Mouse (Mus musculus) heart, postnatal 0 days (tissue): Measurements from ENCODE around the gene Defb25. TPM values are rescaled to one million over a fixed set of nuclear protein-coding genes. Genes with fewer than 3 reads are reported as not detected.

Experiments
- ATAC-seq: fragments of 200-750 bp; cut with Nextera tagmentation; 2 replicates; pipeline ENCODE4 v1.8.0; 2017; ENCODE audit warnings: low read depth, moderate number of reproducible peaks, moderate library complexity; ENCODE audit not compliant: insufficient read depth
- DNase-seq: peaks from one replicate; pipeline ENCODE4 v3.0.0-alpha.2; 2016; ENCODE audit warnings: low spot score
- H3K27ac ChIP-seq: fragments of 300-500 bp; sonication (generic); 2 replicates; pipeline ENCODE4 v1.5.1; 2014; ENCODE audit warnings: low read depth, mild to moderate bottlenecking
- H3K27me3 ChIP-seq: fragments of 300-500 bp; sonication (generic); 2 replicates; pipeline ENCODE4 v1.6.1; 2014; ENCODE audit warnings: low read length, mixed read lengths; ENCODE audit not compliant: control insufficient read depth, insufficient read depth
- H3K36me3 ChIP-seq: fragments of 300-500 bp; sonication (generic); replicated peaks from 2 replicates; pipeline ENCODE4 v1.6.1; 2014; ENCODE audit warnings: low read length, mixed read lengths; ENCODE audit not compliant: control insufficient read depth, insufficient read depth
- H3K4me1 ChIP-seq: fragments of 300-500 bp; sonication (generic); 2 replicates; pipeline ENCODE4 v1.6.1; 2014; ENCODE audit warnings: antibody characterized with exemption; ENCODE audit not compliant: control insufficient read depth, insufficient read depth
- H3K4me2 ChIP-seq: fragments of 300-500 bp; sonication (generic); 2 replicates; pipeline ENCODE4 v1.6.1; 2014; ENCODE audit warnings: low read depth, mild to moderate bottlenecking, low read length, moderate library complexity
- H3K4me3 ChIP-seq: fragments of 300-500 bp; sonication (generic); 2 replicates; pipeline ENCODE4 v1.5.1; 2014; ENCODE audit warnings: low read depth, low read length
- H3K9ac ChIP-seq: fragments of 300-500 bp; sonication (generic); replicated peaks from 2 replicates; pipeline ENCODE4 v1.6.1; 2014; ENCODE audit warnings: low read depth, low read length, mixed read lengths
- H3K9me3 ChIP-seq: fragments of 300-500 bp; sonication (generic); replicated peaks from 2 replicates; pipeline ENCODE4 v1.6.1; 2016; ENCODE audit warnings: low read length; ENCODE audit not compliant: control insufficient read depth
- CTCF ChIP-seq: IDR thresholded peaks from 2 replicates; pipeline ENCODE4 v1.5.1; 2016; ENCODE audit warnings: antibody characterized with exemption, control low read depth, low read depth
- EP300 ChIP-seq: IDR thresholded peaks from 2 replicates; pipeline ENCODE4 v1.6.1; 2016; ENCODE audit warnings: antibody characterized with exemption, low read depth
- WGBS: fragments of 180-500 bp; shearing (Covaris S2); extraction: QIAGEN DNeasy Blood & Tissue Kit; methylation state at CpG from one replicate; pipeline ENCODE4 v1.1.7; 2014; 5-methylcytosine and 5-hydroxymethylcytosine counted together
- polyA plus RNA-seq: library from polyadenylated mRNA; unstranded; fragments of >200 nt; fragmentation: Nextera tagmentation; extraction: Ambion mirVana; gene quantifications from 2 replicates; pipeline ENCODE4 v1.2.1, GENCODE M21; 2015
- total RNA-seq: library from RNA; depleted of rRNA; stranded (reverse); fragments of >200 nt; gene quantifications from 2 replicates; pipeline ENCODE4 v1.2.3, GENCODE M21; 2014; ENCODE audit warnings: low replicate concordance

Gene Defb25
- total and polyA plus RNA-seq, 2 experiments from 2014 or later = 0.53 TPM; not detected in 1

GRCm38 (mm10) chr2:152628066-152628465, 5.2 kb upstream of the Defb25 start:
- ATAC-seq (no peak), DNase-seq (no peak)
- Histone ChIP-seq H3K4me2 (peak overlapping the region; percentile 67), H3K9ac (peak overlapping the region; percentile 48), H3K27ac (peak overlapping the region; percentile 39), H3K27me3 (peaks cover 42% of the 10 kb centered on the region), H3K36me3 (no peaks in the 10 kb centered on the region), H3K4me3 (peak overlapping the region; percentile 57), H3K9me3 (0 out of 2 replicates have a peak, but pooled peaks cover 4% of the 10 kb centered on the region), H3K4me1 (0 out of 2 replicates have a peak, but pooled peaks cover 8% of the 10 kb centered on the region)
- no peak for TF ChIP-seq CTCF
- no peak for TF ChIP-seq EP300
- whole genome bisulfite sequencing = 40% methylated on average over 17 of the region's 17 CpGs

- peak within 1 kb of the TSS; percentile 67 for H3K4me2 ChIP-seq
- no peaks in the 10 kb centered on the region for H3K36me3 ChIP-seq
- 0 out of 2 replicates have a peak, but pooled peaks cover 4% of the 10 kb centered on the region for H3K9me3 ChIP-seq
- ATAC-seq = peak; percentile 62
- peak within 1 kb of the TSS; percentile 57 for H3K4me3 ChIP-seq
- peak; percentile 15 for DNase-seq
- 0 out of 2 replicates have a peak, but pooled peaks cover 6% of the 10 kb centered on the region for H3K4me1 ChIP-seq
- H3K27ac ChIP-seq = peak within 1 kb of the TSS; percentile 39
- H3K9ac ChIP-seq = peak within 1 kb of the TSS; percentile 48
- 1% methylated on average over 57 of the region's 59 CpGs for WGBS
- TF ChIP-seq EP300 = no peak
- TF ChIP-seq CTCF = no peak
- H3K27me3 ChIP-seq = peaks cover 37% of the 10 kb centered on the region
Measured at GRCm38 (mm10) chr2:152626774-152627591, 4.1 kb upstream of the Defb25 start, which contains the start of gene Rem1. Gene Rem1, plus strand, starts transcription at chr2:152626951.

GRCm38 (mm10) chr2:152625256-152625655, 2.4 kb upstream of the Defb25 start:
- ATAC-seq (no peak), DNase-seq (no peak)
- Histone ChIP-seq H3K9me3 (0 out of 2 replicates have a peak, but pooled peaks cover 4% of the 10 kb centered on the region), H3K4me3 (no peak overlapping the region), H3K9ac (no peak overlapping the region), H3K36me3 (no peaks in the 10 kb centered on the region), H3K27ac (no peak overlapping the region), H3K4me2 (no peak overlapping the region), H3K27me3 (peaks cover 37% of the 10 kb centered on the region), H3K4me1 (0 out of 2 replicates have a peak, but pooled peaks cover 6% of the 10 kb centered on the region)
- TF ChIP-seq EP300 (no peak), CTCF (no peak)
- WGBS = 19% methylated on average over 1 of the region's 1 CpGs

GRCm38 (mm10) chr2:152624566-152624965, 1.7 kb upstream of the Defb25 start:
- H3K4me2 ChIP-seq = no peak overlapping the region
- no peak overlapping the region for H3K9ac ChIP-seq
- H3K27ac ChIP-seq = no peak overlapping the region
- ATAC-seq (no peak), DNase-seq (no peak)
- no peak overlapping the region for H3K4me3 ChIP-seq
- no peaks in the 10 kb centered on the region for H3K36me3 ChIP-seq
- TF ChIP-seq CTCF (no peak), EP300 (no peak)
- H3K27me3 ChIP-seq = peaks cover 37% of the 10 kb centered on the region
- H3K9me3 ChIP-seq = 0 out of 2 replicates have a peak, but pooled peaks cover 4% of the 10 kb centered on the region
- 88% methylated on average over 2 of the region's 2 CpGs for WGBS
- 0 out of 2 replicates have a peak, but pooled peaks cover 6% of the 10 kb centered on the region for H3K4me1 ChIP-seq

- TF ChIP-seq EP300 (no peak), CTCF (no peak)
- Histone ChIP-seq H3K9ac (no peak overlapping the region), H3K36me3 (no peaks in the 10 kb centered on the region), H3K4me2 (no peak overlapping the region), H3K27me3 (peaks cover 18% of the 10 kb centered on the region), H3K9me3 (0 out of 2 replicates have a peak, but pooled peaks cover 4% of the 10 kb centered on the region), H3K4me1 (0 out of 2 replicates have a peak, but pooled peaks cover 6% of the 10 kb centered on the region), H3K4me3 (no peak overlapping the region), H3K27ac (no peak overlapping the region)
- no peak for ATAC-seq
- DNase-seq = no peak
- 78% methylated on average over 13 of the region's 13 CpGs for WGBS
Measured at GRCm38 (mm10) chr2:152622151-152622550, 702 bp downstream of the Defb25 start.
